Mouse (Mus musculus) monocyte, adult 5-6 weeks (primary cell): Measurements from ENCODE around the gene Sptlc3. TPM values are rescaled to one million over a fixed set of nuclear protein-coding genes. Genes with fewer than 3 reads are reported as not detected.

Experiments used
- ATAC-seq: fragments of 153-309, 156-312 bp; replicated peaks from 2 replicates; pipeline ENCODE4 v1.8.0; 2017; ENCODE audit warnings: mild to moderate bottlenecking; ENCODE audit not compliant: low TSS enrichment, insufficient number of reproducible peaks, severe bottlenecking, poor library complexity, low FRiP score
- total RNA-seq: library from RNA; stranded (forward); fragments of 200-1000, 200-491, 200-594 nt; gene quantifications from 3 replicates; pipeline ENCODE4 v1.2.3, GENCODE M21; 2017

Sptlc3 gene
- not detected in 3 replicates for total RNA-seq

GRCm38 (mm10) chr2:139493836-139494235 is at the start of gene Sptlc3:
Sptlc3 (plus strand) TSS chr2:139493913.
- ATAC-seq, result no peak

GRCm38 (mm10) chr2:139467726-139468125 is 26.0 kb upstream of the Sptlc3 start:
- no peak for ATAC-seq

GRCm38 (mm10) chr2:139488708-139489107 is 5.0 kb upstream of the Sptlc3 start:
- no peak for ATAC-seq

- no peak for ATAC-seq
Measured at GRCm38 (mm10) chr2:139494629-139495028, 916 bp downstream of the Sptlc3 start.

- ATAC-seq, result no peak
Measured at GRCm38 (mm10) chr2:139561966-139562505, 68.3 kb downstream of the Sptlc3 start.

- ATAC-seq, result no peak
Measured at GRCm38 (mm10) chr2:139579280-139579679, 85.6 kb downstream of the Sptlc3 start.

- no peak for ATAC-seq
Measured at GRCm38 (mm10) chr2:139582766-139583165, 89.1 kb downstream of the Sptlc3 start.

GRCm38 (mm10) chr2:139587660-139588200 is 94.0 kb downstream of the Sptlc3 start:
- no peak for ATAC-seq

GRCm38 (mm10) chr2:139589905-139590304 is 96.2 kb downstream of the Sptlc3 start:
- ATAC-seq, result no peak

GRCm38 (mm10) chr2:139590888-139591698 is 97.4 kb downstream of the Sptlc3 start:
- no peak; the same call in 1 of the 2 replicates for ATAC-seq

- no peak for ATAC-seq
Measured at GRCm38 (mm10) chr2:139592109-139592508, 98.4 kb downstream of the Sptlc3 start.

- no peak for ATAC-seq
Measured at GRCm38 (mm10) chr2:139597229-139597628, 103.5 kb downstream of the Sptlc3 start.

- no peak for ATAC-seq
Measured at GRCm38 (mm10) chr2:139601543-139602194, 108.0 kb downstream of the Sptlc3 start.

GRCm38 (mm10) chr2:139608167-139608566 is 114.5 kb downstream of the Sptlc3 start:
- no peak for ATAC-seq

GRCm38 (mm10) chr2:139608810-139609209 is 115.1 kb downstream of the Sptlc3 start:
- no peak for ATAC-seq

- ATAC-seq, result no peak
Measured at GRCm38 (mm10) chr2:139609231-139609630, 115.5 kb downstream of the Sptlc3 start.

- no peak for ATAC-seq
Measured at GRCm38 (mm10) chr2:139609662-139610291, 116.1 kb downstream of the Sptlc3 start.

- ATAC-seq, result no peak
Measured at GRCm38 (mm10) chr2:139612410-139613107, 118.8 kb downstream of the Sptlc3 start.
